Mouse (Mus musculus): Measurements from ENCODE around the gene Ndufs1.

The Ndufs1 gene

GRCm38 (mm10) chr1:63113274-63114135 lies 63.1 kb downstream of the Ndufs1 start:
- ChIA-PET POLR2A (interaction anchor here (0.5 to 4.9 kb wide), 36 partner anchors 8 to 370 kb away, joined by 3 to 28 read pairs (median 4); no protein-coding TSS in a partner anchor), CTCF (interaction anchor here in 3 of 4 experiments (0.6 to 1.1 kb wide), 5 partner anchors 27 to 100 kb away, joined by 3 to 9 read pairs (median 4); no protein-coding TSS in a partner anchor)

DNA sequence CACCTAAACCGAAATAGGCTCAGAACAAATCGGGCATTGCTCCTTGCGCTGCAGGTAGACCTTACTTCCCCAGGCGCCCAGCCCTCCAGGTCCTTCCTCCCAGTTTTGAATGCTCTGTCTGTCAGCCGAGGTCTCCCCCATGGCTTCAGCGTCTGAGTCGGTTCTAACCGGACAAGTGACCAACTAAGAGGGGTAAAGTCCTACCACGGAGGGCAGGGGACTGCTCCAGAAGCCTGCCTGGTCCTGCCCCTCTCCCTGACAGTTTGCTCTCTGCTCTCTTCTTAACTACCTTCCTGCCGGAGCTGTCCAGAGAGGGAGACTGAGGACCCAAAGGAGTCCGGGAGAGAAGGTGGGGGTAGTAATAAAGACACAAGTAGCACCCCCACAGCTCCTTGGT lies 63.8 kb downstream of the Ndufs1 start:
- CTCF ChIA-PET: interaction anchor here in 2 of 4 experiments (0.7 to 1.0 kb wide), 2 partner anchors 31 to 101 kb away, joined by 3 to 4 read pairs; no protein-coding TSS in a partner anchor

GRCm38 (mm10) chr1:63112151-63112864 lies 64.3 kb downstream of the Ndufs1 start:
- ChIA-PET POLR2A (interaction anchor here (0.6 to 6.5 kb wide), 33 partner anchors 8 to 554 kb away, joined by 3 to 45 read pairs (median 4); no protein-coding TSS in a partner anchor), CTCF (interaction anchor here in 2 of 4 experiments (0.7 to 0.8 kb wide), 4 partner anchors 13 to 40 kb away, joined by 3 read pairs; no protein-coding TSS in a partner anchor)

More for the DNA sequence above, 63.8 kb downstream of the Ndufs1 start:
- POLR2A ChIA-PET: interaction anchor here in 3 of 4 experiments (0.6 to 2.9 kb wide), 27 partner anchors 8 to 345 kb away, joined by 3 to 20 read pairs (median 4); no protein-coding TSS in a partner anchor

GRCm38 (mm10) chr1:63110536-63111285 lies 65.9 kb downstream of the Ndufs1 start:
- CTCF ChIA-PET: interaction anchor here (0.6 to 1.4 kb wide), 8 partner anchors 10 to 63 kb away, joined by 3 to 15 read pairs (median 4); no protein-coding TSS in a partner anchor
- POLR2A ChIA-PET: interaction anchor here in 3 of 4 experiments (0.6 to 6.5 kb wide), 25 partner anchors 8 to 136 kb away, joined by 3 to 45 read pairs (median 5); partner anchors contain the start of genes Eef1b2 (in 2 of the 3) and Ndufs1 (in 2 of the 3)

DNA sequence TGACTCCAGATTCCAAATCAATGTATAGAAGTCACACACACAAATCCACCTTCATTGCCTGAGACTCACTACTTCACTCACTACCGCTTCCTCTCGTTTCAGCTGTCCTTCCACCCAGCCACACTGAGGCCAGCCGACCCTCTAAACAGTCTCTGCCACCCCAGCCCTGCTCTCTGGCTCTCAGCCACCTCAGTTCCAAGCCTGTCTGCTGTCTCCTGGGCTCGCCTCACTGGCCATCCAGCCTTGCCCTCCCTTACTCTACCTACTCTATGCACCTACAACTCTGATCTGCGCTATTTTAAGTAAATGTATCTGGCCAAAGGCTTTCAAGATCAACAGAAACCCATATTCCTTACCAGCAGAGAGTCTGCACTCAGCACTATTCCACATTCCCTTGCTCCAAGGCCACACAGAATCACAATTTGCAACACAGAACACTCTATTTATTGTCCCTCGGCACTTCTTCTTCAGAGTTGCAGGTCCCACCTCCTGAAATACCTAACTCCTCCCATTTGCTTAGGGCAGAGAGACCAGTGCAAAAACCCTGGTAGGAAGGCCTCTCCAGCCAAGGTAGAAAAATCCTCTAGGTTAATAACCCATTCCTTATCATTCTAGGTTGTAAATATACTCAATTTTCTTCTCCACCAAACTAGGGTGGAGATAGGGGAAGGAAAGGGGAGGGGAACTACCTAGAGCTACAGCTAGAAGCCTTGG lies 68.9 kb downstream of the Ndufs1 start:
- ChIA-PET CTCF (interaction anchor here in 2 of 4 experiments (0.6 to 0.7 kb wide), 2 partner anchors 10 to 125 kb away, joined by 3 to 4 read pairs; no protein-coding TSS in a partner anchor), POLR2A (interaction anchor here (0.7 to 6.5 kb wide), 22 partner anchors 8 to 70 kb away, joined by 3 to 45 read pairs (median 5); partner anchors contain the start of genes Eef1b2 (in 1 of the 4) and Ndufs1 (in 1 of the 4))

DNA sequence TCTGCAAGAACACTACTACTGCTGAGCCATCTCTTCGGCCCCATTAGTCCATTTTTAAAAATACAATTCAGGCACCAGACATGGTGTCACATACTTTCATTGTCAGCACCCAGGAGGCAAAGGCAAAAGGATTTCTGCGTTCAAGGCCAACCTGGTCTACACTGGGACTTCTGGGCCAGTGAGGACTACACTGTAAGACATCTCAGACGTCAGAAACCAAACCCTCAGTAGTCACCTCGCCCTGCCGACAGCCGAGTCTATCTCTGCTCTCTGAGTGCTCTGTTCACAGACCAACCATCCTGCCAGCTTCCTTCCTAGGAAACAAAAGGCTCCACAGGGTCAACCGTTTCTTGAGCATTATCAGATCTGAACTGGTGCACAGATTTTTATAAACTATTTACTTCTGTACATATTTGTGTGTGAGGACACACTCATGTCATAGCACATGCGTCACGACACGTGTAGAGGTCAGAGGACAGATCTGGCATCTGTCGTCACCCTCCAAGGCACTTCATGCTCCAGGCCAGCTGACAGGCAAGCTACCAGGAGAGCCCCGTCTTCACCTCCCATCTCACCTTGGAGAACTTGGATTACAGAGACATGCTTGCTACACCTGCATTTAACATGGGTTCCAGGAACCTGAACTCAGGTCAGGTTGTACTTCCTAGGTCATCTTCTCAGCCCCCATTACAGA lies 73.7 kb downstream of the Ndufs1 start:
- ChIA-PET POLR2A (interaction anchor here in 2 of 4 experiments (0.6 to 1.5 kb wide), 5 partner anchors 9 to 48 kb away, joined by 3 to 11 read pairs (median 3); no protein-coding TSS in a partner anchor), CTCF (no interaction called here)

- ChIA-PET POLR2A (interaction anchor here in 3 of 4 experiments (0.6 to 2.3 kb wide), 16 partner anchors 8 to 193 kb away, joined by 3 to 10 read pairs (median 4); partner anchors contain the start of gene Ino80d (in 2 of the 3)), CTCF (interaction anchor here in 3 of 4 experiments (0.6 to 2.9 kb wide), 5 partner anchors 9 to 193 kb away, joined by 3 to 13 read pairs (median 4); no protein-coding TSS in a partner anchor)
Measured at GRCm38 (mm10) chr1:63100196-63100595, 76.4 kb downstream of the Ndufs1 start.

- CTCF ChIA-PET: interaction anchor here in 2 of 4 experiments (1.0 to 2.9 kb wide), 2 partner anchors 8 to 9 kb away, joined by 3 to 13 read pairs; no protein-coding TSS in a partner anchor
- POLR2A ChIA-PET: interaction anchor here in 2 of 4 experiments (0.6 to 1.7 kb wide), 5 partner anchors 13 to 1926 kb away, joined by 3 to 8 read pairs (median 4); partner anchors contain the start of gene Ino80d (in 1 of the 2)
Measured at GRCm38 (mm10) chr1:63098831-63099230, 77.8 kb downstream of the Ndufs1 start.

- CTCF ChIA-PET: interaction anchor here in 2 of 4 experiments (0.5 to 0.7 kb wide), 2 partner anchors 20 to 72 kb away, joined by 3 to 6 read pairs; no protein-coding TSS in a partner anchor
- POLR2A ChIA-PET: interaction anchor here in 3 of 4 experiments (0.6 to 2.4 kb wide), 5 partner anchors 10 to 151 kb away, joined by 3 to 13 read pairs (median 4); no protein-coding TSS in a partner anchor
Measured at GRCm38 (mm10) chr1:63096071-63096470, 80.6 kb downstream of the Ndufs1 start.

Measured in embryonic stem cell, embryonic (primary cell).